Mouse (Mus musculus) liver, embryonic 15.5 days (tissue): Measurements from ENCODE around the gene Tbc1d30. TPM values are rescaled to one million over a fixed set of nuclear protein-coding genes. Genes with fewer than 3 reads are reported as not detected.

ENCODE experiments used
- ATAC-seq: fragments of 200-750 bp; cut with Nextera tagmentation; 2 replicates; pipeline ENCODE4 v1.8.0; 2017; ENCODE audit warnings: moderate number of reproducible peaks, mild to moderate bottlenecking, moderate library complexity; ENCODE audit not compliant: insufficient read depth
- H3K27ac ChIP-seq: fragments of 300-500 bp; sonication (generic); replicated peaks from 2 replicates; pipeline ENCODE4 v1.5.1; 2015; ENCODE audit warnings: mild to moderate bottlenecking, inconsistent platforms
- H3K27me3 ChIP-seq: fragments of 300-500 bp; sonication (generic); 2 replicates; pipeline ENCODE4 v1.6.1; 2015; ENCODE audit warnings: mild to moderate bottlenecking, inconsistent platforms
- H3K36me3 ChIP-seq: fragments of 300-500 bp; sonication (generic); replicated peaks from 2 replicates; pipeline ENCODE4 v1.6.1; 2015; ENCODE audit warnings: moderate library complexity, mild to moderate bottlenecking, inconsistent platforms
- H3K4me1 ChIP-seq: fragments of 300-500 bp; sonication (generic); replicated peaks from 2 replicates; pipeline ENCODE4 v1.6.1; 2015; ENCODE audit warnings: inconsistent platforms
- H3K4me2 ChIP-seq: fragments of 300-500 bp; sonication (generic); 2 replicates; pipeline ENCODE4 v1.6.1; 2015; ENCODE audit warnings: moderate library complexity, mild to moderate bottlenecking, inconsistent platforms
- H3K4me3 ChIP-seq: fragments of 300-500 bp; sonication (generic); replicated peaks from 2 replicates; pipeline ENCODE4 v1.5.1; 2015; ENCODE audit warnings: mild to moderate bottlenecking, inconsistent platforms
- H3K9ac ChIP-seq: fragments of 300-500 bp; sonication (generic); 2 replicates; pipeline ENCODE4 v1.6.1; 2015; ENCODE audit warnings: moderate library complexity, mild to moderate bottlenecking, inconsistent platforms
- H3K9me3 ChIP-seq: fragments of 300-500 bp; sonication (generic); replicated peaks from 2 replicates; pipeline ENCODE4 v1.6.1; 2016; ENCODE audit warnings: inconsistent platforms
- WGBS: fragments of 180-500 bp; shearing (Covaris S2); methylation state at CpG from one replicate; pipeline ENCODE4 v1.1.7; 2015; ENCODE audit warnings: mixed read lengths; ENCODE audit not compliant: insufficient replicate concordance; 5-methylcytosine and 5-hydroxymethylcytosine counted together
- polyA plus RNA-seq: library from polyadenylated mRNA; unstranded; fragments of >200 nt; fragmentation: Nextera tagmentation; extraction: Ambion mirVana; gene quantifications from 2 replicates; pipeline ENCODE4 v1.2.1, GENCODE M21; 2015

The Tbc1d30 gene
- polyA plus RNA-seq, 1 experiment from 2014 or later = 0.31 TPM

DNA sequence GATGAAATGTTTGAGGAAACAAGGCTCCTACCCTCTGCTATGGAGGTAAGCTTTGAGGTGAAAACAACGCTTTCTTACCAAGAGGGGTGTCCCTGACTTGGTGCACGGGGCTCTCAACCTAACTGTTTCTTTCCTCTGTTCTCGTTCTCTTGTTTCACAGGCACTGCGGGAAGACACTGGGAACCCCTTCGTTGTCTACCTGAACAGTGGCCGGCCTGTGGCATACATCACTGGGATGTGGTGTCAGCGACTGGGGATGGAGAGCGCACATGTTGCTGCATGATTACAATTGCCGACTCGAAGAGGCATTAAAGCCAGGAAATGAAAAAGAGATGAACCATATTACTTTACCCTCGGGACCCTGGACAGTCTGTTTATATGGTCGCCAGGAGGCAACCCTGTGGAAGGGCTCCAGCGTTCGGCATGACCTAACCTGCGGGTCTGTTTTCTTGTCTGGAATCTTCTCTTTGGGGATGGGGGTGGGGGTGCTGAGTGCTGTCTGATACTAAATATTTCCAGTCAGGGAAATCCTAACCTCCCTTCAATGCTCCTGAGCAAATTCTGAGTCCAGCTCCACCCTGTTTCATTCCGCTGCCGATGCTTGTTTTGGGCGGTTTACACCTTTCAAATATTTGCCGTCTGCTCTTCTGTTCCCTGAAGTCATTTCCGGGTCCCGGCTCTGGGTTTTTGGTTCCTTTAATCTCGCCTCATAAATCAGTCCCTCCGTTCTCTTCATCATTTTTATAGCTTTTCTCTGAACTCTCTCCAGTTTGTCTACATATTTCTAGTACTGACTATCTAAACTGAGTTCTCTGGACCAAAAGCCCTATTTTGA, 107.5 kb downstream of the Tbc1d30 start:
- no peak for ATAC-seq
- H3K4me1 ChIP-seq = no peaks in the 10 kb centered on the region

GRCm38 (mm10) chr10:121242596-121242995, 108.5 kb downstream of the Tbc1d30 start:
- no peaks in the 10 kb centered on the region for H3K27me3 ChIP-seq
- no peaks in the 10 kb centered on the region for H3K9me3 ChIP-seq
- H3K4me3 ChIP-seq = no peak overlapping the region
- ATAC-seq = peak; percentile 63
- no peaks in the 10 kb centered on the region for H3K36me3 ChIP-seq
- H3K9ac ChIP-seq = no peak overlapping the region
- WGBS = 67% methylated on average over 10 of the region's 10 CpGs
- no peaks in the 10 kb centered on the region for H3K4me1 ChIP-seq
- 0 out of 2 replicates have a peak overlapping the region, but pooled peaks have one; percentile 21 for H3K27ac ChIP-seq
- no peak overlapping the region for H3K4me2 ChIP-seq

More for the DNA sequence above, 107.5 kb downstream of the Tbc1d30 start:
- Histone ChIP-seq H3K36me3 (no peaks in the 10 kb centered on the region), H3K4me2 (no peak overlapping the region), H3K9ac (no peak overlapping the region), H3K4me3 (no peak overlapping the region), H3K27ac (no peak overlapping the region), H3K9me3 (no peaks in the 10 kb centered on the region), H3K27me3 (no peaks in the 10 kb centered on the region)
- WGBS = 74% methylated on average over 23 of the region's 23 CpGs

DNA sequence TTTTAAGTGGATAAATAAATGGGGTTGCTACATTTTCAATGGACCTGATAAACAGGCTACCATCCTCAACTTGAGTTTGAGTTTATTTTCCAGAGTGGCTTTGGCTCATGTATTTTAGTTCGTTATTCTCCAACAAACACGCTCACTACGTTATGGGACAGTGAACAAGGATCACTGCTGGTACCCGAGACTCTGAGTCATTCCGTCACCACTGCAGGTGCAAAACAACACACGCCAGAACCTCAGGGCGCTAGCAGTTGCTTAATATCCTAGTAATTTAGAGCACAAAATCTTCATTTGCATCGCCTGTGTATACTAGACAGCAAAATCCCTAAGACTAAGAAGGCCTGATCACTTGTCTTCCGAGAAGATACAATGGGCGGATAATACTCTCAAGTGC, 112.0 kb downstream of the Tbc1d30 start:
- Histone ChIP-seq H3K9ac (no peak overlapping the region), H3K9me3 (no peaks in the 10 kb centered on the region), H3K4me2 (no peak overlapping the region), H3K27ac (no peak overlapping the region), H3K36me3 (no peaks in the 10 kb centered on the region), H3K27me3 (no peaks in the 10 kb centered on the region), H3K4me1 (no peaks in the 10 kb centered on the region), H3K4me3 (no peak overlapping the region)
- no peak for ATAC-seq
- 67% methylated on average over 10 of the region's 10 CpGs for WGBS

DNA sequence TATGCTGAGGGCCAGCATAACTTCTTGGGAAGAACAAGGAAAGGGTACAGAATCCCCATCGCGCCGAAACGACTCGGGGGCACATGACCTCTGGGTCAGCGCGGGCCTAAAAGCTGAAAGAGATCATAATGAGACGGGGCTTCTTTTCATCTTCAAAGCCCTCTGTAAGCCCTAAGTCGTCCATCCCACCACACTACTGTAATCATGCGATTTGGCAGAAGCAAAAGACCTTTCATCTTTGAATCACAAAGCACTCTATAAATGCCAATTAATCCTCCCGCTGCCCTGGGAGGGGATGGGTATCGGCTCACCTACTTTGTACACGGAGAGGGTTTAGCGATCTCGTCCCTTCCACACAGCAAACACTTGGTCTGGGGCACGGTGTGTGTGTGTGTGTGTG, 112.5 kb downstream of the Tbc1d30 start:
- no peak overlapping the region for H3K9ac ChIP-seq
- H3K9me3 ChIP-seq = no peaks in the 10 kb centered on the region
- no peak overlapping the region for H3K27ac ChIP-seq
- WGBS = 74% methylated on average over 16 of the region's 16 CpGs
- ATAC-seq = no peak
- no peaks in the 10 kb centered on the region for H3K36me3 ChIP-seq
- H3K4me1 ChIP-seq = no peaks in the 10 kb centered on the region
- H3K27me3 ChIP-seq = no peaks in the 10 kb centered on the region
- H3K4me3 ChIP-seq = no peak overlapping the region
- no peak overlapping the region for H3K4me2 ChIP-seq

- no peaks in the 10 kb centered on the region for H3K9me3 ChIP-seq
- H3K27me3 ChIP-seq = no peaks in the 10 kb centered on the region
- H3K4me3 ChIP-seq = no peak overlapping the region
- WGBS = 46% methylated on average over 5 of the region's 5 CpGs
- no peak overlapping the region for H3K27ac ChIP-seq
- no peaks in the 10 kb centered on the region for H3K36me3 ChIP-seq
- H3K4me1 ChIP-seq = no peaks in the 10 kb centered on the region
- ATAC-seq = no peak
- H3K4me2 ChIP-seq = no peak overlapping the region
- no peak overlapping the region for H3K9ac ChIP-seq
Measured at GRCm38 (mm10) chr10:121237377-121237776, 113.7 kb downstream of the Tbc1d30 start.

- no peak for ATAC-seq
- WGBS = 63% methylated on average over 10 of the region's 10 CpGs
- Histone ChIP-seq H3K9ac (no peak overlapping the region), H3K4me2 (no peak overlapping the region), H3K36me3 (no peaks in the 10 kb centered on the region), H3K27me3 (no peaks in the 10 kb centered on the region), H3K4me1 (no peaks in the 10 kb centered on the region), H3K9me3 (no peaks in the 10 kb centered on the region), H3K27ac (no peak overlapping the region), H3K4me3 (no peak overlapping the region)
Measured at GRCm38 (mm10) chr10:121235167-121235824, 115.8 kb downstream of the Tbc1d30 start.

GRCm38 (mm10) chr10:121234476-121234875, 116.6 kb downstream of the Tbc1d30 start:
- H3K4me1 ChIP-seq = no peaks in the 10 kb centered on the region
- no peaks in the 10 kb centered on the region for H3K9me3 ChIP-seq
- no peak overlapping the region for H3K9ac ChIP-seq
- H3K36me3 ChIP-seq = no peaks in the 10 kb centered on the region
- WGBS = 47% methylated on average over 3 of the region's 3 CpGs
- no peaks in the 10 kb centered on the region for H3K27me3 ChIP-seq
- no peak overlapping the region for H3K27ac ChIP-seq
- no peak overlapping the region for H3K4me2 ChIP-seq
- no peak overlapping the region for H3K4me3 ChIP-seq
- ATAC-seq = no peak

DNA sequence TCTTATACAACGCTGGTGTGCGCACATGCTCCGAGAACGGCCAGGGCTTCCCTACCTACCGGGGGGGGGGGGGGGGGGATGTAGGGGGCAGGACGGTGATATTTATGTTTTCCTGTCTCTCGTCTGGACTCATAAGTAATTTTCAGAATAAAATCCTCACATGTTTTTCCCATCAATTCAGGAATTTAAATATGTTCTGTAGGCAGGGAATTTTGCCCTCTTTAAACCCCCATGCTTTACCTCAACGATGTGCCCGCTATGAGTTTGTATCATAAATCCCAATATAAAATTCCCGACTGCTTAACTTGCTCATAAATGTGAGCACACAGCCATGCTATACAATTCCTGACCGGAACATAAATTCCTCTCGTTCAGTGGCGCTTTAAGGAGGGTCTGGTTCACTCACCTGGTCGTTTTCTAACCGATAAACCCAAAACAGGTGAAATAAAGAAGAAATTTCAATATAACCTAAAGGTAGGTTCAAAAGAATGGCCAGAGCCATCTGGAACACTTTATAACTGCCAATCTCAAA, 122.6 kb downstream of the Tbc1d30 start:
- Histone ChIP-seq H3K36me3 (no peaks in the 10 kb centered on the region), H3K9me3 (no peaks in the 10 kb centered on the region), H3K4me2 (no peak overlapping the region), H3K4me3 (no peak overlapping the region), H3K4me1 (no peaks in the 10 kb centered on the region), H3K9ac (no peak overlapping the region), H3K27ac (no peak overlapping the region), H3K27me3 (no peaks in the 10 kb centered on the region)
- 74% methylated on average over 15 of the region's 15 CpGs for WGBS
- no peak for ATAC-seq

DNA sequence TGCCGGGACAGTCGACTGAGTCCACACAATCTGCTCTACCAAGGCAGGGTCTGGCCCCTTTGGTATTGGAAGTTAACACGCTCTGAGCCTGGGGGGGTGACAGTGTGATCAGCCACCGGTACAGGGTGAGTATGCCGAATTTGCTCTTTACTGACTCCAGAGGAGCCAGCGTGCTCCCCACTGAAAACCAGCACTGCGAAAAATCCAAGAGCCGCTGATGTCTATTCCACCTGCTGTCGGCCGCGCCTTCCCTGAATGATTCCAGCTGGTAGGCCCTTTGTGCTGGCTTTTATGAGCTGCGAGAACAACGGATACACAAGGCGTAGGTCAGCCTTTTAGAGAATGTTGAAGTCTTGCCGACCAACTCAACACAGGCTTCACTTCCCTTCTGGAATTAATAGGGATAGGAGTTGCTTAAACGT, 123.1 kb downstream of the Tbc1d30 start:
- no peak overlapping the region for H3K4me3 ChIP-seq
- H3K27me3 ChIP-seq = no peaks in the 10 kb centered on the region
- no peak overlapping the region for H3K4me2 ChIP-seq
- H3K4me1 ChIP-seq = no peaks in the 10 kb centered on the region
- no peak overlapping the region for H3K9ac ChIP-seq
- no peak overlapping the region for H3K27ac ChIP-seq
- ATAC-seq = no peak
- no peaks in the 10 kb centered on the region for H3K36me3 ChIP-seq
- H3K9me3 ChIP-seq = no peaks in the 10 kb centered on the region
- 72% methylated on average over 16 of the region's 16 CpGs for WGBS

DNA sequence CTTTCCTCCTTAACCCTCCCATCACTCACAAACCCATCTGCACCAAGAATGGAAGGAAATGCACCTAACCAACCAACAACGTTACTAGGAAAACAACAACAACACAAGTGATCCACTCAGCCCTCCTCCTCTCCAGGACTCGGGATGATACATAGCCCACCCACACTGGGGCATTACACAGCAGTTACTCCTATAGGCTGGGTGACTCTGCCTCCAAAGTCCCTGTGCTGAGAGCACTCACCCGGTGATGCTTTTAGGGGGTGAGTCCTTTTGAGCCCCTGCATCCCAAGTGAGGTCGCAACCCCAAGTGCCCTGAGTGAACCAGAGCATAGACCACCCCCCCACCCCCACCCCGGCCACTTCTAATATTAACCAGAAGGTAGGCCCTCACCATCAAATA, 123.7 kb downstream of the Tbc1d30 start:
- H3K27me3 ChIP-seq = no peaks in the 10 kb centered on the region
- no peak overlapping the region for H3K27ac ChIP-seq
- no peak overlapping the region for H3K4me2 ChIP-seq
- H3K4me3 ChIP-seq = no peak overlapping the region
- no peaks in the 10 kb centered on the region for H3K4me1 ChIP-seq
- 60% methylated on average over 5 of the region's 5 CpGs for WGBS
- H3K9ac ChIP-seq = no peak overlapping the region
- no peak for ATAC-seq
- H3K36me3 ChIP-seq = no peaks in the 10 kb centered on the region
- H3K9me3 ChIP-seq = no peaks in the 10 kb centered on the region

DNA sequence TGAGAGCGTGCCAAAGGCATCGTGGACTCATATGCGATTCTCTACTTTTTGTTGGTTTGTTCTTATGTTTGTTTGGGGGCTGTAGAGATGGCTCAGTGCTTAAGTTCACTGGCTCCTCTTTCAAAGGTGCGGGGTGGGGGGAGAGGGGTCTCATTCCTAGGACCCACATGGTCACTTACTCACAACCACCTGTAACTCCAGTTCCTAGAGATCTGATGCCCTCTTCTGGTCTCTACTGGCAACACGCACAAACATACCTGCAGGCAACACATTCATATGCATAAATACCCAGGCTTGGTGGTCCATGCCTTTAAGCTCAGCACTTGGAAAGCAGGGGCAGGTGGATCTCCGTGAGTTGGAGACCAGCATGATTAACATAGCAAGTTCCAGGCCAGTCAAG, 125.4 kb downstream of the Tbc1d30 start:
- Histone ChIP-seq H3K27ac (no peak overlapping the region), H3K4me1 (no peaks in the 10 kb centered on the region), H3K9me3 (no peaks in the 10 kb centered on the region), H3K27me3 (no peaks in the 10 kb centered on the region), H3K36me3 (no peaks in the 10 kb centered on the region), H3K4me2 (no peak overlapping the region), H3K4me3 (no peak overlapping the region), H3K9ac (no peak overlapping the region)
- ATAC-seq = no peak
- WGBS = 54% methylated on average over 6 of the region's 6 CpGs
